Mouse (Mus musculus) forebrain, embryonic 11.5 days (tissue): Measurements from ENCODE around the gene Gria4. TPM values are rescaled to one million over a fixed set of nuclear protein-coding genes. Genes with fewer than 3 reads are reported as not detected.

Experiments
- microRNA-seq: library from miRNA; unstranded; fragments of <30 nt; microRNA quantifications from one replicate; pipeline ENCODE4, GENCODE M21; 2016; ENCODE audit not compliant: insufficient number of aligned reads
- polyA plus RNA-seq: library from polyadenylated mRNA; unstranded; fragments of >200 nt; fragmentation: Nextera tagmentation; extraction: Ambion mirVana; gene quantifications from 2 replicates; pipeline ENCODE4 v1.2.1, GENCODE M21; 2014

The Gria4 gene
- polyA plus RNA-seq, 1 experiment from 2014 or later, result 6.4 TPM

Small RNAs within 50 kb of the gene (microRNA-seq; reads per million reads assigned to microRNA genes)
- gene Gm23811 (not detected), gene Gm23992 (not detected)
